Mouse (Mus musculus) testis, adult 2 months (tissue): ENCODE results near the gene Lpo. TPM values are rescaled to one million over a fixed set of nuclear protein-coding genes. Genes with fewer than 3 reads are reported as not detected.
"Not testable (repeated sequence)": the region's sequence is repeated elsewhere in the genome, so short reads cannot be mapped to it uniquely, and the experiment has no call there.

Source experiments
- H3K27ac ChIP-seq: fragments of 200-500 bp; 2 replicates; pipeline ENCODE4 v1.5.1; 2012; ENCODE audit warnings: low read depth, low read length; ENCODE audit not compliant: control insufficient read depth, insufficient read depth
- H3K27me3 ChIP-seq: fragments of 200-500 bp; 2 replicates; pipeline ENCODE4 v1.6.1; 2012; ENCODE audit warnings: mild to moderate bottlenecking, low read length, moderate library complexity; ENCODE audit not compliant: control insufficient read depth, insufficient read depth
- H3K36me3 ChIP-seq: fragments of 200-500 bp; 2 replicates; pipeline ENCODE4 v1.6.1; 2012; ENCODE audit warnings: mild to moderate bottlenecking, low read length; ENCODE audit not compliant: control insufficient read depth, insufficient read depth
- H3K4me1 ChIP-seq: fragments of 200-500 bp; 2 replicates; pipeline ENCODE4 v1.6.1; 2012; ENCODE audit warnings: low read length; ENCODE audit not compliant: control insufficient read depth, insufficient read depth
- H3K4me3 ChIP-seq: fragments of 200-500 bp; 2 replicates; pipeline ENCODE4 v1.5.1; 2012; ENCODE audit warnings: low read depth, mild to moderate bottlenecking, low read length, moderate library complexity, mixed read lengths; ENCODE audit not compliant: control insufficient read depth
- CTCF ChIP-seq: fragments of 200-500 bp; IDR thresholded peaks from 2 replicates; pipeline ENCODE4 v1.5.1; 2012; ENCODE audit warnings: low read depth, mild to moderate bottlenecking, inconsistent platforms, low read length, moderate library complexity; ENCODE audit not compliant: control insufficient read depth, insufficient read depth, insufficient replicate concordance
- POLR2A ChIP-seq: fragments of 200-500 bp; IDR thresholded peaks from 2 replicates; pipeline ENCODE4 v1.6.1; 2012; ENCODE audit warnings: low read depth, mild to moderate bottlenecking, inconsistent platforms, low read length, moderate library complexity; ENCODE audit not compliant: control insufficient read depth
- polyA plus RNA-seq: library from polyadenylated mRNA; depleted of rRNA; stranded (reverse); fragments of >200 nt; gene quantifications from 2 replicates; pipeline ENCODE4 v1.2.3, GENCODE M21; 2012; rRNA removed

The Lpo gene
- polyA plus RNA-seq, result 4.9 and 11.1 TPM in 2 replicates

GRCm38 (mm10) chr11:87828239-87828900 lies at the start of gene Lpo:
Lpo (minus strand) TSS chr11:87828289.
- no peaks in the 10 kb centered on the region for H3K27me3 ChIP-seq
- H3K4me3 ChIP-seq, result no peak within 1 kb of the TSS
- no peaks in the 10 kb centered on the region for H3K4me1 ChIP-seq
- no peak for TF ChIP-seq POLR2A
- H3K36me3 ChIP-seq, result no peaks in the 10 kb centered on the region
- H3K27ac ChIP-seq, result no peak within 1 kb of the TSS

- Histone ChIP-seq H3K4me1 (no peaks in the 10 kb centered on the region), H3K36me3 (no peaks in the 10 kb centered on the region), H3K27me3 (no peaks in the 10 kb centered on the region), H3K27ac (no peak within 1 kb of the TSS), H3K4me3 (no peak within 1 kb of the TSS)
- no peak for TF ChIP-seq CTCF
- no peak for TF ChIP-seq POLR2A
Observed at GRCm38 (mm10) chr11:87875436-87875835, 47.3 kb upstream of the Lpo start, which contains the start of gene Epx. Epx (minus strand) TSS chr11:87875536.

GRCm38 (mm10) chr11:87871766-87872165 lies 43.7 kb upstream of the Lpo start:
- peaks cover 4% of the 10 kb centered on the region for H3K4me1 ChIP-seq
- H3K4me3 ChIP-seq, result no peak overlapping the region
- no peaks in the 10 kb centered on the region for H3K36me3 ChIP-seq
- no peak overlapping the region for H3K27ac ChIP-seq
- TF ChIP-seq POLR2A (no peak), CTCF (no peak)
- no peaks in the 10 kb centered on the region for H3K27me3 ChIP-seq

- Histone ChIP-seq H3K36me3 (no peaks in the 10 kb centered on the region), H3K27ac (no peak overlapping the region), H3K4me1 (peaks cover 4% of the 10 kb centered on the region), H3K27me3 (no peaks in the 10 kb centered on the region), H3K4me3 (no peak overlapping the region)
- no peak for TF ChIP-seq POLR2A
- no peak for TF ChIP-seq CTCF
Observed at GRCm38 (mm10) chr11:87870096-87870495, 42.0 kb upstream of the Lpo start.

- not testable (repeated sequence) for H3K27ac ChIP-seq, H3K36me3 ChIP-seq, H3K4me3 ChIP-seq, H3K27me3 ChIP-seq, H3K4me1 ChIP-seq
Observed at GRCm38 (mm10) chr11:87866891-87867290, 38.8 kb upstream of the Lpo start.

GRCm38 (mm10) chr11:87862805-87863204 lies 34.7 kb upstream of the Lpo start:
- no peak overlapping the region; the same call in 1 of the 2 replicates for H3K4me3 ChIP-seq
- H3K4me1 ChIP-seq, result no peaks in the 10 kb centered on the region
- H3K36me3 ChIP-seq, result peaks cover 3% of the 10 kb centered on the region; the same call in 1 of the 2 replicates
- TF ChIP-seq CTCF (no peak), POLR2A (no peak)
- H3K27ac ChIP-seq, result no peak overlapping the region
- no peaks in the 10 kb centered on the region for H3K27me3 ChIP-seq

GRCm38 (mm10) chr11:87860426-87860825 lies 32.3 kb upstream of the Lpo start:
- Histone ChIP-seq H3K27ac (no peak overlapping the region), H3K27me3 (no peaks in the 10 kb centered on the region), H3K36me3 (peaks cover 8% of the 10 kb centered on the region), H3K4me3 (no peak overlapping the region), H3K4me1 (no peaks in the 10 kb centered on the region)
- TF ChIP-seq CTCF (no peak), POLR2A (no peak)

- H3K27me3 ChIP-seq, result no peaks in the 10 kb centered on the region
- H3K4me1 ChIP-seq, result no peaks in the 10 kb centered on the region
- TF ChIP-seq POLR2A, result no peak
- no peak overlapping the region for H3K27ac ChIP-seq
- H3K36me3 ChIP-seq, result peaks cover 8% of the 10 kb centered on the region
- H3K4me3 ChIP-seq, result no peak overlapping the region
Observed at GRCm38 (mm10) chr11:87859273-87859672, 31.2 kb upstream of the Lpo start.
